Mouse (Mus musculus) T-helper 1 cell (primary cell): ENCODE results near the gene C130050O18Rik.

Experiments used
- in situ Hi-C: fragments of 300-600 bp; cut with MboI, MseI; formaldehyde crosslinking; loops from one replicate; pipeline ENCODE4 v1.15.1; 2025; ENCODE audit warnings: high pct_unique_total_duplicates

Gene C130050O18Rik

GRCm38 (mm10) chr5:139397359-139397916 lies 7.6 kb upstream of the C130050O18Rik start:
- in situ Hi-C loops, result no loop called here

DNA sequence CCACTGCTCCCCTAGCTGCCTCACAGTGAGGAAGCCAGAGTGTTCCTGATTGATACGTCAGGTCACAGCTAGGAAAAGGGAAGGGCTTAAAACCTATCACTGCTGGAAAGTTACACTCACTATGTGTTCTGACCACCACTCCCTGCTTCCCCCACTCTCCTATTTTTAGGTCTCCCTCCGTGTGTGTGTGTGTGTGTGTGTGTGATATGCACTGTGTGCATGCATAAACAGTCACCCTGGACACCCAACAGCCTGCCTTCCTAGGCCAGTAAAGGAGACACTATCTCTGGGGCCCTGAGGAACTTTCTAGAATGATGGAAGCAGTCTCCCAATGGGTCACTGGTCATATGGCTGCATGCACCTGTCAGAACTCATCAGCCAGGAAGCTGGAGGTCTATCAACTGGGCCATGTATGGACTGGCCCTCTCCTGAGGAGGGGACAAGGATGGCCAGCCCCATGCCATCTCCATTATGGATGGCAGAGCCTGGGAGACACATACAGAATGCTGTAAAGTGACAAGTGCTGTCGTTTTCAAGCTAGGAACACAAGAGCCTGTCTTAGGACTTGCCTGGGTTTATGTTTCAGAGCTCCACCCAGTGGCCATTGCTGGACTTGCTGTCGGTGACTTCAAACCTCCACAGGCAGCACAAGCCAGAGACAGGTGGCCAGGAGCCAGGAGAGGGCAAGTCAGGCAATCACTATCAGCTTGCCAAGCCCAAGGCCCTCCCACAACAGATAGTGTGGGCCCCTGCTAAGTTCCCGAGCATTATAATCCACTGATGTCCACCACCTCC lies 6.9 kb upstream of the C130050O18Rik start:
- in situ Hi-C loops, result no loop called here

DNA sequence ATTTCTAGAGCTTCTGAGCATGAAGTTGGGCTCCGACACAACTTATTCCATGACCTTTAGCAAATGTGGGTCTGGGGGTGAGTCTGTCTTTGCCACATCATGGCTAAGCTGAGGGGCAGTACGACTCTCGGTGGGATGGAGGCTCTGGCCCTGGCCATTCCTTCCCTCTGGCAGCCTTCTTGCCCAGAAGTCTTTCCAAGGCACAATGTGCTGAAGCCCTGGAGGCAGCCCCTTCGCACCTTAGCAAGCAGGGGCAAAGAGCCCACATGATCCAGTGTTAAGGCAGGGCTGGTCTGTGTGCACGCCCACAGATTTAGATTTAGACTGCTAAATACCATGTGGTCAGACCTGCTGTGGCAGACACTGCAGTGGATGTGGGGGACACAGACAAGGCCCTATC lies 6.3 kb upstream of the C130050O18Rik start:
- in situ Hi-C loops, result no loop called here

GRCm38 (mm10) chr5:139399991-139400390 lies 5.1 kb upstream of the C130050O18Rik start:
- in situ Hi-C loops, result loop anchor here (5.0 kb wide), 1 partner anchor 38 kb away; no protein-coding TSS in a partner anchor

- in situ Hi-C loops, result loop anchor here (5.0 kb wide), 1 partner anchor 40 kb away; no protein-coding TSS in a partner anchor
Measured at GRCm38 (mm10) chr5:139402106-139402505, 3.0 kb upstream of the C130050O18Rik start.

GRCm38 (mm10) chr5:139403692-139404260 lies 1.3 kb upstream of the C130050O18Rik start:
- in situ Hi-C loops, result loop anchor here (5.0 kb wide), 1 partner anchor 41 kb away; no protein-coding TSS in a partner anchor

DNA sequence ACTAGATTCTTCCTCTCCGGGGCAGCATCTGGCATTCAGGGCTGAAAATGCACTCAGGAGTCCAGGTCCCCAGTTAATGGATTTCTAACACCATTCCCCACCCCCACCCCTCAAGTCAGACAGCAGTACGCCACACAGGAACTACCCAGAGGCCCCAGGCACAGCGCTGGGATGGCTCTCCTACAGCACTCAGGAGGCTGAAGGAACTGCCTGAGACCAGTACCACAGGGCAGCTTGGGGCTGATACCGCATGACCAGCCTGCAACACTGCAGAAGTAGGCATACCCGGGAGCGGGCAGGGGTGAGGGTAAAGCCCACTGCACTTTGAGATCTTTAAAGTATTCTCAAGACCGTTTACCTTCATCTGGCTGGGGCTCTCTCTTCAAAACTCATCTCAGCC lies 398 bp downstream of the C130050O18Rik start:
- in situ Hi-C loops, result no loop called here

- in situ Hi-C loops, result no loop called here
Measured at GRCm38 (mm10) chr5:139405953-139406352, 873 bp downstream of the C130050O18Rik start.

GRCm38 (mm10) chr5:139407121-139407885 lies 2.2 kb downstream of the C130050O18Rik start:
- in situ Hi-C loops, result no loop called here

DNA sequence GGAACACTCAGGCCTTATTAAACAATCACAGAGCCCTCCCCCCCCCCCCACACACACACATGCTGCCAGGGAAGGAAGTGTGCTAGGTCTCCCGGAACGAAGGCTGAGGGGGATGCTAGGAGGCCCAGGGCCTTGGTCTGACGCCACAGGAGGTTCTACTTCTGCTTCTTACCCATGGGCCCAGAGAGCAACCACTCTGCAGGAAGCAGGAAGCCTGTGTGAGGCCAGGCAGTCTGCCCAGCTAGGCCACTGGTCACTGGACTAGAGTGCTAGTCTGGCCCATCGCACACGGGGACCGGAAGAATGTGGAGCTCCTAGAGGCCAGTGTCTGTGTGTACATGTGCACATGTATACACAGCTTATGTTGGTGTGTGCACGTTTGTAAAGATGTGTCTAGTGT lies 3.4 kb downstream of the C130050O18Rik start:
- in situ Hi-C loops, result no loop called here

DNA sequence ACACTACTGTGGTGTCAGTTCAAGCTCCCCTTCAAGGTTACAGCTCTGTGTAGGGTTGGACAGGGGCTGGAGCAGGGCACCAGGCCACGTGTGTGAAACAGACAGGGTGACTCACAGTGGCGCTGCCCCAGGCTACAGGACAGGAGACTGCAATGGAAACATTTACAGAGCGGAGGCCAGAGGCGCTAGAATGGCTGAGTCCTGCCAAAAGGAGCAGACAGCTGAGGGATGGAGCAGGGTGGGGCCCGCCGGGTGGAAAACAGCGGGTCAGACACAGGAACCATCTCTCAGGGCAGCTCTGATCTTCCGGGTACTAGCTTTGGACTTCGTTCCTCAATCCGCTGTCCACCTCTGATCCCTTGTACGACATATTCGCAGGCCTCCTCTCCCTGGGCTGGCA lies 4.3 kb downstream of the C130050O18Rik start:
- in situ Hi-C loops, result no loop called here

DNA sequence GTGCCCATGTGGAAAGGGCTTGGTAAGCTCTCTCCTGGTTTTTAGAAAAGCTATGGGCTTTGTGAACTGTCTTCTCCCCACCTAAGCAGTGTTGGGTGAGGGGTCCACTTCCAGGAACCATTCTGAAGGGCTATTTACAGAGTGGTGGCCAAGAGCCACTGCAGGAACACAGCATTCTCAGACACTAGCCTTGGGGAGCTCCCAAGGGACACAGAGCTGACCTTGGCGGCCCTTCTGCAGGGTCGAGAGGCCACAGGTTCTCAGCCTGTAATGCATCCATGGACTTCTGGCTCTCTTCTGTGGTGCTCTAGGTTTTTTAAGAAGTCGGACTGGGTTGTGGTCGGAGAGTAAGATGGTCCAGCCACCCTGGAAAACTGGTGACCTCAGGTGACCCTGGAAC lies 5.0 kb downstream of the C130050O18Rik start:
- in situ Hi-C loops, result no loop called here

DNA sequence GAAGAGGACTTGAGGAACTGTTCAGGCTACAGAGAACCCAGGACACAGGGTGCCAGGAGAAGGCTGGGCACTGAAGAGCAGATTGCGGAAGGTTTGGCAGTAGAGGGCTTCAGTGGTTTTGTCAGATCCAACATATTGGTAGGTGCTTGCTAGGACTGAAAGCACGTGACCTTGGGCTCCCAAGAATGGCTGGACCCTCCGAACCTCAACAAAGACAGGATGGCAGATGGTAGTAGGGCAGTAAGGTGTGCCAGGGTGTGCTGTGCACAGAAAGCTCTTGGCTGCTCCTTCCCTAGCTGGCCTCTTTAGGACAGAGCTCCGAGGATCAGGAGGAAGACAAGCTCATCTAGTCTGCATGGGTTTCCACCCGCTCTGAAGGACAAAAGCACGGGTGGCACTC lies 6.0 kb downstream of the C130050O18Rik start:
- in situ Hi-C loops, result no loop called here

DNA sequence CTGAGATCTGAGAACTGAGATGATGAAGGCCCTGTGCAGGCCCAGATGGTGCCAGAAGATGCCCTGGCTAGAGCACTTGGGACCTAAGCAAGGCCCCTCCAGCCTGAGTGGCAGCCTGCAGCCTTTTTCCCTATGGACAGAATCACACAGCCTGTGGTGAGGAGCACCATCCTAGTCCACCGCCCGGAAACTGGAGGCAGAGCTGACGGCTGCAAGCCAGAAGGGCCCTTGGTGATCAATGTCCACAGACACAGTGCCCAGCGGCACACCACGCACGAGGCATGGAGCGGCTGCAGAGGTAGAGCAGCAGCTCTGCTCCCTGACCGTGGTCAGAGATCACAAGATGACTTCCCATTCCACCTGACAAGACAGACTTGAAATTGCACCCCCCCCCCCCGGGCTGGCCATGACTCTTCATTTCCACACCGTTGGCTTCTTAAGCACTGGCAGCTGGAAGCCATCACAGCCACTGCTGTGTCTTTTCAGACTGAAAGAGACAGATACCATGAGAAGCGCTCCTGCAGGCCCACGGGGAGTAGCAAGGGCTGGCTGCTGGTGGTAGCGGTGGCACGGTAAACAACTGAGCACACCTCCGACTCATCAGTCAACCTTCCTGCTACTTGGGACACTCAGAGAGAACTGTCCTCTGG lies 6.7 kb downstream of the C130050O18Rik start:
- in situ Hi-C loops, result no loop called here

DNA sequence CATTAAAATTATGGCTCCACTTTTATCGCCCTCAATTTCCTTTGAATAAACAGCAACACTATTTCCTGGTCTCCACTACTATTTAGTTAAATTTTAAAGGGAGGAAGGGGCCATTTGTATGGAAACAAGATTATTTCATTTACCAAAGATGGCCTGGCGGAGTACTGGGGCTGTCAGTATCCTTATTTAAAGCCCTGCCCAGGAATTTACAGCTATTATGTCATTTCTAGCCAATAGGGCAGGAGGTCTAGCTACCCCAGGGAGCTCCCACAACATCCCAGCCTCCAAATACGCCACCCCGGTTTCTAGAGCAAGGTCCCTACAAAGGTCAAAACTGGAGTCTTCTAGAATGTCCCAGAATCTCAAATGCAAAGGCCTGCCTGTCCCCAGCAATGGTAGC lies 8.5 kb downstream of the C130050O18Rik start:
- in situ Hi-C loops, result no loop called here

- in situ Hi-C loops, result no loop called here
Measured at GRCm38 (mm10) chr5:139415001-139415400, 9.9 kb downstream of the C130050O18Rik start.

DNA sequence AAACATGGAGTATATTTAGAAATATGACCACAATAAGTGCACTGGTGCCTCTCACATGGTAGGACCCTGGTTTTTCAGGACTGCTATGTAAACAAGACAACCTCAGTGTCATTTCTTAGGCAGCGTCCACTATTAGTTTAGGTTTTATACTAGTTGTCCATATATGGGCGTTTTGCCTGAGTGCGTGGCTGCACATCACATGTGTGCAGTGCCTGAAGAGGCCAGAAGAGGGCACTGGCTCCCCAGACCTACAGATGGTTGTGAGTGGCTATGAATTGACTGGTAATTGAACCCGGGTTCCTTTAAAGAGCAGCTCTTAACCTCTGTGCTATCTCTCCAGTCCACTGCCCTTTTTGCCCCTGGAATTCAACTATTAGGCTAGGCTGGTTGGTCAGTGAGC lies 11.9 kb downstream of the C130050O18Rik start:
- in situ Hi-C loops, result no loop called here

DNA sequence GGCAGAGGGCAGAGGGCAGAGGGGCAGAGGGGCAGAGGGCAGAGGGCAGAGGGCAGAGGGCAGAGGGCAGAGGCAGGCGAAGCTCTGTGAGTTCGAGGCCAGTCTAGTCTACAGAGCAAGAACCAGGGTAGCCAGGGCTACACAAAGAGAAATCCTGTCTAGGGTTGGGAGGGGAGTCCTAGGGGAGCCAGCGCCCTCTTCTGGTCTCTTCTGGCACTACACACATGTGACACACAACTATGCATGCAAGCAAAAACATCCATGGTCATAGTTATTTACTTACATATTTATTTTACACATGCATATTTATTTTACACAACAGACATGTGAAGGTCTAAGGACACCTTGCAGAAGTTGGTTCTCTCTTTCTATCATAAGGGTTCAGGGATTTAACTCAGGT lies 12.4 kb downstream of the C130050O18Rik start:
- in situ Hi-C loops, result no loop called here

DNA sequence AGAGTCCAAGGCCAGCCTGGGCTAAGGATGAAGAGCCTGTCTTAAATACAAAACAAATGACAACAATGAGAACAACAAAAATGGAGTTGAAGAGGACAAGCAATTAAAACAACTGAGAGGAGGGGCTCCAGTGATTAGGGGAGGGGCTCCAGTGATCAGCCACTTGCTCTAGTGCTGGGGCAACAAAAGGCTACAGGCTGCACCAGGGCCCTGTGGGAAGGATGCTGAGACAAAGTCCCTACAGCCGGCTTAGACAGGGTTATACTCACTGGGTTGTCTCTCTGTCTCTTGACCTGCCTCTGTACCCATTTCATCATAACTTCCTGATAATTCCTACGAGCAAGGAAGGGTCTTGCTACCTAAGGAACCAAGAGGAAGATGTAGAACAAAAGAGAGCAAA lies 13.0 kb downstream of the C130050O18Rik start:
- in situ Hi-C loops, result no loop called here

- in situ Hi-C loops, result no loop called here
Measured at GRCm38 (mm10) chr5:139418633-139419032, 13.6 kb downstream of the C130050O18Rik start.

DNA sequence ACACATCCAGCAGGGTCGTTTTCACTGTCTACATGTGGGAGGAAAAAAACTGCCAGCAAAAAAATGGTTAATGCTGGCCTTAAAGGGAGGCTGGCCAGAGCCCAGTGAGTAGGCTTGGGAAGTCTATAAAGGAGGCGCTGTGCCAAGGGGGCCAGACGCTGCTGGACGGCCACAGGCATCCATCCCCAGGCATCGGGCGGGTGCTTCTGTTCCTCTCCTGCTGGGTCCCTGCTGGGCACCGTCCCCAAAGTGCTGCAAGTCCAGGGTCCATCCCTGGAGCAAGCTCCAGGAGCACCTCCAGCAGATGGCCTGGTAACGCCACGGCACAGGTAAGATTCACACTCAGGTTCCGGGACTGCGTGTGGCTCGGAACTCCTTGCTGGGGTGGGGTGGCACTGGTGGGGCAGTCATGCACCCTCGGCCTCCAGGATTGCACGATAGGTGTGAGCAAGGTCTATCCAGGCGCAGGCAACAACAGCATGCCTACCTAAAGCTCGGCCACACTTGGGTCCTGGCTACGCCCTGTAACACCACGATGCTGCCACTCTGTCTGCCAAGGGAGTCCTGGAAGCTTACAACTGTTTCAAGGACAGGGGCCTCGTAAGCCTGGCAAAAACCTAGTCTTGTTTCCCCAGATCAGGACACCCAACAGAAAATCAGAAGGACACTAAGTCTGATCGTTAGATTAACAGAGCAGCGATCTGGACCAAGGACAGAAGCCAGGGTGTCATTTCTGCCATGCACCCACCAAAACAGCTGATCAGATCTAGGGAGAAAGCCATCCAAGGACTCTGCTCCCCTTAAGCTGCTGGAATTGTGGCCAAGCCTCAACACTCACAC lies 18.2 kb downstream of the C130050O18Rik start, which contains the start of gene Gper1:
Gene Gper1 (plus strand): TSS at position 126 of the 840 bp plus-strand sequence.
- in situ Hi-C loops, result no loop called here
